Mouse (Mus musculus) kidney, adult 2 months (tissue): ENCODE measurements at regions not wholly inside any gene's neighbourhood (a gene's known extent, or its start where the extent isn't known, plus 50 kb on each side); places are given as distances from the start of the nearest gene placed in this dataset.

Experiments
- CTCF ChIP-seq: fragments of 200-500 bp; conservative IDR thresholded peaks from 2 replicates; pipeline ENCODE4 v1.5.1; 2011; ENCODE audit warnings: low read depth, mild to moderate bottlenecking, control low read depth, low read length, moderate library complexity, mixed read lengths; ENCODE audit not compliant: insufficient read depth, insufficient read length
- POLR2A ChIP-seq: fragments of 200-500 bp; IDR thresholded peaks from one replicate; pipeline ENCODE4 v1.6.1; 2011; ENCODE audit warnings: low read depth, low read length, control low read depth

DNA sequence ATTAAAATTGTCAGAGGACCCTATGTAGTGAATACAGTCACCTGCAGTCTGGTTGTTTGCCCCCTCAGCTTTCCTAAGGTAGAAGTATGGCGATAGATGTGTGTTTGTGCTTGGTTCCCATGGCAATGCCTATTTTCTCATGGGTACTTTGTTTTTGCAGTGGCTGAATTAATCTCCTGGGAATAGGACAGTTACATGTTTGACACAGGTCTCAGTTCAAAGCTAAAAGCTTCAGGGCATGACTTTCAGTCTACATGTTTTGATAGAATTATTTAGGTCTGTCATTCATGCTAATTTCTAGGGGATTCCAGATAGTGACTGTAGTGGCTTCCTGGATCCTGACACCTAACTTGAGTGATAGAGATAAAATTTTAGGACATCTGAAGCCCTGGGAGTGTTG lies 191.6 kb upstream of the Kbtbd8 start:
- TF ChIP-seq CTCF (no peak), POLR2A (no peak)
